Mouse (Mus musculus) right cerebral cortex, postnatal 4 days (tissue): Measurements from ENCODE around the gene Fam19a1.

ENCODE experiments used
- DNase-seq: peaks from one replicate; pipeline ENCODE4 v3.0.0-alpha.2; 2022

Gene Fam19a1

DNA sequence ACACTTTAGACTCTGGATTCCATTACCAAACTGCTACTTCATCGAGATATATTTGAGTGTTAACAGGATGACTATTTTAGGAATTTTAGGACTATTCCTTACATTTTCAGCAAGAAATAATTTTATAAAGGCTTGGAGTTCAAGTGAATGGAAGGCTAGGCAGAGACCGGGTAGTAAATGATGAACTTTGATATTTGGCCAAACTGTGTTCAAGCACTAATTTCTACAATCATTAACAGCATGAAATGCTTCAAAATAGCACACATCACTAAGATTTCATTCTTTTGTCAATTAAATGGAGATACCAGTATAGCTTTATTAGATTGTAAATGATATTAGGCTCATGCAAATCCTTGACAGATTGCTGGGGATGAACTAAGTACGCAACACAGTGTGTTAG is 329.0 kb downstream of the Fam19a1 start:
- DNase-seq, result no peak

DNA sequence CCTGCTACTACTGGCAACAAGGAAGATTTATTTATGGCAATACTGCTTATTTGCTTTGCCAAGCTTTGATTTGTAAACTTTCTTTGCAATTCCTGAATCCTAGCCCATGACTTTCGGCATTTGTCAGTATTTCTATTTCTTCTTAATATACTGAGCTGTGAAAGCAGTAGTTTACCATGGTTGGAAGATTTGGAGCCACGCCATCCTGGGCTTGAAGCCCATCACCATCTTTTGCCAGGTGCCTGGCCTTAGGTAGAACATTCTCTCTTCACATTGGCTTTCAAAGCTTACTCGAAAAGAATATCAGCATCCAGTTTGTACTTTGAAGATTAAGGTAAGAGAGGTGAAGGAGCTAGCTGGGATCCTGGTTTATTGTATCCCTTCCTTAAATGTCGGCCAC is 334.5 kb downstream of the Fam19a1 start:
- DNase-seq, result no peak

DNA sequence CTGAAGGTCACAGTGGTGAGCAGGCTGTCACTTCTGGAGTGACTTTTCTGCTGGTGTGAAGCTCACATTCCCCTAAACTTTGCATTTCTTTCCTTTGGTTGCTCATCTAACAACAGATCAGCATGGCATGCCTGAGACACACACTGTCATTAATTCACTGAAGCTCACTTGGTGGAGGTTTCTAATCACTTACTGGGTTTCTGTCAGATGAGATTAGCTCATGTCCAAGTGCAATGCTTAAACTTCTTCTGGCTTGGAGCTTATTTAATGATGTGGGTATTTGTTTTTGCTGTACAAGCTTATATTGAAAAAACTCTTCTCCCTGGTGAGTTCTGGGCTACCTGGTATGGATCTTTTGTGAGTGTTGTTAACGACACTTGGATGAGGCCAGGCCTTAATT is 343.3 kb downstream of the Fam19a1 start:
- no peak for DNase-seq

DNA sequence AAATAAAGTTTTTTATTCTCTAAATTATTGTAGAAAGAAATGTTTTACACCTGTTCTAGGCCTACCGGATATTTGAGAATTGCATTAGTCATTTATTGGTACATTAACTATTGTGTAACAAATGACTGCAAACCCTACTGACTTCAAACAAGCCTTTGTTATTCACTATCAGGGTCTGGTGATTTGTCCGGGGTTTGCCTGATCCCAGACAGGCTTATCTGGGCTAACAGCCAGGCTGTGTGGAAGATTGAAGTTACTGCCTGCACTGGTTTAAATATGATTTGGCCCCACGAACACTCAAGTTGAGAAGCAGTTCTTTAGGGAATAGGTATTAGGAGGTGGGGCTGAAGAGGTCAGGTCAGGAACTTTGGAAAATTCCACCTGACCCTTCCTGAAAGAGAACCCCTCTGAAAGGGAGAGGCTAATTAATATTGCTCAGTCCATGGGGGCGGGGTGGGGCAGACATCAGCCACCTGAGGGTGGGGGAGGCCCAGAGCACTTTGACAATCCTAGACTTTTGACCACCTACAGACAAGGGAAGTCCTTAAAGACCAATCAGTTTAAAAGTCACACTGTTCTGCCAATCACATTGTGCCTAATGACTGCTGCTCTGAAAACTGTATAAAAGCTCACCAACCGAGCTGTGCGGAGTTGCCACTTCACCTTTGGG is 344.8 kb downstream of the Fam19a1 start:
- no peak for DNase-seq

DNA sequence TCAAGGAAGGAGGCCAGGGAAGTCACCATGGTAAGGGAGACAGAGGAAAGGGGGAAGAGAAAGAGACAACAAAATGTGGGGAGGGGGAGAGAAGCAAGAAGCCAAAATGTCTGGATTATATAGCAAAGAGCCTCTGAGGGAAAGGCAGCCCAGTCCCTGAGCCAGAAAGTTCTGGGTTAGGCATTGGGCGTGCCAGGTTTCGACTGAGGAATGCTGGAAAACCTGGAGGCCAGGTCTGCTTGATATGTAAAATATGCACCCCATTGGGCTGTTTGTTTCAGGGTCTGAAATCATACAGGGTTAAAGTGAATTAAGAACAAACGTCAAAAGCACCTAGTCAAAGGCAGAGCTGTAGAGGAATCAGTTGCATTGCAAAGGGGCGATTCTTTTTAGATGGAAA is 346.1 kb downstream of the Fam19a1 start:
- DNase-seq, result no peak

DNA sequence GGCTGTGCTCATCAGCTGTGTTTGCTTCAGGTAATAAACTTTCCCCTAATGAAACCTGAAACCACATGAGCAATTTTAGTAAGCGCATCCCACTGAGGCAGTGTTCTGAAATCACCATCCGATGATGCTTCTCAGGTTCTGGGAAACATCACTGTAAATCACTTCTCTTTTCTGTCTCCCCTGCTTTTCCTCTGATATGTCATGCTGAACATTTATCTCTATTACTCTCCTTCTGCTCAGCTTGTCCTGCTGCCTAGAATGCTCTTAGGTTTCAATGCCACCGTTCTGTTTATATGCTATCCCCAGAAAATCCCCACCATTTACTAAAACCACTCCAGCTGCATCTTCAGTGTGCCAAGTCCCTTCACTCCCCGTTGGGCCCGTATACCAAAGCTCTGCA is 386.5 kb downstream of the Fam19a1 start:
- no peak for DNase-seq

DNA sequence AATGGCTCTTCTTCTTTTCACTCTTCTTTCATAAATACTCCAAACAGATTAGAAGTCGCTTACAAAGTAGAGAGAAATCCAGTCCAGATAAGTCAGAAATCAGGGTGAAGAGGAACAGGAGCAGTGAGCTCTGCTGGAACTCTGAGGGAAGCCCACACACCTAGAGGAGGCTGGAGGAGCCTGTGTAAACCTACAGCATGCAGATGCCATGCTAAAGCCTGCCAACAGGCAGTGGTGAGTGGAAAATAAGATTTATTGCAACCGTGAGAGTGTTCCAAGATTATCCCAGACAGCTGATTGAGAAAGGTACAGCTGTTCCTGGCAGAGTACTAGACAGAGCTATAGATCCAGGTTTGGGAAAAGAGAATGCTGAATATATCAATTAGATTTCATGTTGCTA is 428.6 kb downstream of the Fam19a1 start:
- DNase-seq, result no peak

DNA sequence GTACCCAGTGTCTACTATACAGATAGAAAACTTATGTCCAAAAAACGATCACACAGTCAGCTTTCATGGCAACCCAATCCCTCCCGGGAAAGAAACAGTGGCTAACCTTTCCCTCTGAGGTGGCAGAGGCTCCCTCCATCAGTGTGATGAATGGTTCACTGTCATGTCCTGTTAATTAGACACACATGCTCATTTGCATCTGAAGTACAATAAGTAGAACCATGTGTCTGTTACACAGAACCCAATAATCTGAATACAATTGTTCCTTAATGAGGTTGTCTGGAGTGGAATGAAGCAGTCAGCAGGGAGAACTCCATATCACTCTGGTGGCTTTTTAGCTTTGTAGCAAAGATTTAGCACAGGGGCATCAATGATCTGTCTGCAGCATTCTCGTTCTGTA is 431.9 kb downstream of the Fam19a1 start:
- DNase-seq, result no peak

DNA sequence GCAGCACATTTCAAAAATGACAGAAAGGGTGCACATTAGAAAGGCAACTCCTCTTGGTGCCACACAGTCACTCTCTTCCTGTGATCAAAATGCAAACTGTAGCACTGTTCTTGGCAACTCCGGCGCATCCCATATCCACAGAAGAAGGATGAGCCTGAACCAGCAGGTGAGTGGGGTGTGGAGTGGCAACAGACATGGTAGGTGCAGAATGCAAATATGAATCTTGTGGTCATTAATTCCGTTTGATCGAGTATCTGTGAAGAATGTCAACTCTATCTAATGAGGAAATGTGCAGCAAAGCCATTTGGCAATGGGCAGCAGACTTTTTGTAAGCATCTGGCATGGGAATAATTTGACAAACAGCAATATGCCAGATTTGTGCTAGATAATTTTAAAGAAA is 437.5 kb downstream of the Fam19a1 start:
- DNase-seq, result no peak

DNA sequence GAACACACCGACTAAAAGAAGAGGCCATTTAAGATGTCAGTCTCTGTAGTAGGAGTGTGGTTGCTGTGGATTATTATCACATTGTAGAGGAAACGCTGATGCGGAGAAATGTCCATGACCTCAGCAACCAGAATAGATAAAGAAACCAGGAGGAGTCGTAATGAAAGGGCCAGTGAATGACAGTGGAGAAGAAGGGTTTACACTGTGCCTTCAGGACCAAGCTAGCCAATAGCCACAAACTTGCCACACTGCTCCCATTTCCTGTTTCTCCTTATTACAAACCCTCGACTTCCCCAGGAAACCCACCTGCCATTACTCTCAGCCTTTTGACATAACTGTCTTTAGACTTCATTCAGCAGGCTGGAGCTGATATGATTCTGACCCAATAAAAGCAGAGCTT is 465.7 kb downstream of the Fam19a1 start:
- no peak for DNase-seq

DNA sequence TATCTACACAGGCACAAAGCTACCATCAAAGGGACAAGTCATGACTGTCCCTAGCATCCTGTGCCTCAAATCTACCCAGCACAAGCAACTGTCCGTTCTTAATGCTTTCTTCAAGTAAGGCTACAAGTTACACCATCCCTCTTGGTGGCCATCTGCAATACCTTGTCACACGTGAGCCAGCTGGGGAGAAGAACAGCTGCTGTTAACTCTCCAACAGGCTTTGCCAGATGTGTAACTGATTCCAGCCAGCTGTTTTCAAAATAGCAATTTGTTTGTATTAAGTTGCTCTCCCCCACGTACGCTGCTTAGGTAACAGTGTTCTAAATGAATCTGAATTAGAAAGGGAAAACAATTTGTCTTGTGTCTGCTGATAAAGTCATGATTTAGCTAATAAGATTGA is 467.8 kb downstream of the Fam19a1 start:
- DNase-seq, result no peak

DNA sequence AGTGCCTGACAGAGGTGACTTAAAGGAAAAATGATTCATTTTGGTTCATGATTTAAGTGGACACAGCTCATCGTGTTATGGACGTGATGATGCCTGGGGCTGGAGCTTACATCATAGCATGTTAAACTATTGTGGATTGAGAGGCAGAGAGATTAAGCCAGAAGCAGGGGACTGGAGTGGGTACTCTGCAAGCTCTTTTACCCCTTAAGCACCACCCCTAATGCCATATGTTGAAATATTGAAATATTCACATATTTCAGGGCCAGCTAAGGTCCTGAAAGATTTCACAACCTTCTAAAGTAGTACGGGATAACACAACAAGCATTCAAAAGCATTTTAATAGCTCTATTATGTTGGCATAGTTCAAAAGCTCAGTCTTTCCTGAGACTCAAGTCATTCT is 468.2 kb downstream of the Fam19a1 start:
- DNase-seq, result no peak

DNA sequence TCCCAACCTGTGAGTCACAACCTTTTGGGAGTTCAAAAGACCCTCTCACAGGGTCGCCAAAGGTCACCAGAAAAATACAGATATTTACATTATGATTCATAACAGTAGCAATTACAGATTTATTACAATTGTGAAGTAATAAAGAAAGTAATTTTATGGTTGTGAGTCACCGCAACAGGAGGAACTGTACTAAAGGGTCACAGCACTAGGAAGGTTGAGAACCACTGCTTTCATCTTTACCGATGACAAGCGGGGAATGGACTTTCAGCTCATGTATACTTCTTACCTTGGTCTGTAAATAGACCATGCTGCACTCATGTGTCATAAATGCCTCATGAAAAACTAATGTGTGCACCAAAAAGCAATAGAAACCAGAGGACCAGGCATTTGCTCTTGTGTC is 474.5 kb downstream of the Fam19a1 start:
- no peak for DNase-seq

DNA sequence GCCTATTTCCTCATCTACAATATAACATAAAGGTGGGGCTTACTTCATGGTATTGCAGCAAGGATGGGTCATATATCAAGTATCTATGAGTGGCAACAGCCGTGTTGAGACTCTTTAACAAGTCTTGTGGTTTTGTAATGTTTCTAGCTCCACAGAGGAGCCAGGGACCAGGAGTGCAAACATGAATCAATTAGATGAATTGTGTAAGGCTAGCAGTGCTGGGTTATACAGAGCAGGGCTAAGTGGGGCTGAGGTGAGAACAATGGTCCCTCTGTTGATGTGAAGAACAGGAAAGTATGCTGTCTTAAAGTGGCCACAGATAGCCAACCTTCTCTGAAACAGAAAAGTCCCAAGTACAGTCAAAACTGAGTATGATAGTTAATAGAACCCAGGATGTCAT is 480.1 kb downstream of the Fam19a1 start:
- no peak for DNase-seq

DNA sequence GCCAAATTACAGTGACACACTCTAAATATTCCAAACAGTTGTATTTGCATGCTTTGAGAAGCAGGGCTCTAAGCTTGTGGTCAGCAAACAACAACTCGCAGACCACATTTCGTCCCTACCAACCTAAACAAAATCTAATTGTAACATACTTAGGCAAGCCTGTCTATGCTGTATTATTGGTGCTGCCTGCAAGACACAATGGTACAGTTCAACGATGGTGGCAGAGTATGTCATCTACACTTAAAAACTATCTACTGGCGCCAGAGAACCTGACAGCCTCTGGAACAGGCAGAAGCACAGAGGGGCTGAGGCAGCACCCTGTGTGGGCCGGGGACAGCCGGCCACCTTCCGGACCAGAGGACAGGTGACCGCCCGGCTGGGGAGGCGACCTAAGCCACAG is 482.2 kb downstream of the Fam19a1 start:
- DNase-seq, result no peak

DNA sequence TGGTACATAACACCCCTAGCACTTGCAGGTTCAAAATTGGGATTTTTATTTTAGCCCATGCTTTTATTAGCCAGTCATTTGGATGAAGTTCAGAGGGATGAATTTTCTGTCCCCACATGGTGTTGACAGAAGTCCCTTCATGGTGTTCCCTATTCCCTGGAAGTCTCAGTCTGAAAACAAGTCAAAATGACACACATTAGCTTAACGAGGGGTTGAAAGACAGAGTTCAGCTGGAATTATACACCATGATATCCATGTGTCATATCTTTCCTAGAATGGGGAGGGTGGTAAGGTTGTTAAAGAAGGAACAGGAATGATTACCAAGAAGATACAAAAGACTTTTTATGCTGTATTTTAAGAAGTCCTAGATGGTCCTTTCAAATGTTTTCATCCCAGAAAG is 511.2 kb downstream of the Fam19a1 start:
- no peak for DNase-seq

DNA sequence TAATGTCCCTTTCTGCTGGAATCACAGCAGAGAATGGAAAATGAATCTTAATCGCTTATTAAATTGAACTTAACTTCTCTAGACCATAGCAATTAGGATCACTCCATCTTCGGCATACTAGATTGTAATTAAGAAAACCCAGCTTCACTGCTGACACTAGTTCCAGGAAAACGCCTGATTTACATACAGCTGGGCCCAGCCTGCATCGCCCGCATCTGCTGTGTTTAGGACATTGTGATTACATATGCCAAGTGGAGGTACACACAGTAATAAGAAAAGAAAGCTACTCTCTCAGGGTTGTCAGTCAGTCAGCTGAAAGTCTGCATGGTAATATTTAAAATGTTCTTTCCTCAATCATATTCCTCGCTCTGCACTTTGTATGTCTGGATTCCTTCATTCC is 518.6 kb downstream of the Fam19a1 start:
- DNase-seq, result no peak

DNA sequence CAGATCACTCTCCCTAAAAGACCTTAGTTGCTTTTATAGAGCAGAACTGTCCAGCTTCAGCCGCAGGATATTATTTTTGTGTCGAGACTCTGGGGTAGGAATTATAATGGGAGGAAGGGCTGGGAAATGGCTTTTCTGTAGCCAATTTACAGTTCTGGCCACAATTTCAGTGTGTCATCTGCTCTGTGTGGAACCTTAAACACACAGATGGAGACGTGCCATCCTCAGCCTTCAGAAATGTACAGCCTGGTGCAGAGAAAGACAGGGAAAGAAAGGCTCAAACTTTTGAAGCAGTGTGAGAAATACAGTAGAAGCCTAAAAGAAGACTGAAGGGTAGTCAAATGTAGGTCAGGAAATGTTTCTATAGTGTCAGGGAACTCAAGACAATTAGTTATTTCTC is 519.3 kb downstream of the Fam19a1 start:
- DNase-seq, result peak; percentile 13

DNA sequence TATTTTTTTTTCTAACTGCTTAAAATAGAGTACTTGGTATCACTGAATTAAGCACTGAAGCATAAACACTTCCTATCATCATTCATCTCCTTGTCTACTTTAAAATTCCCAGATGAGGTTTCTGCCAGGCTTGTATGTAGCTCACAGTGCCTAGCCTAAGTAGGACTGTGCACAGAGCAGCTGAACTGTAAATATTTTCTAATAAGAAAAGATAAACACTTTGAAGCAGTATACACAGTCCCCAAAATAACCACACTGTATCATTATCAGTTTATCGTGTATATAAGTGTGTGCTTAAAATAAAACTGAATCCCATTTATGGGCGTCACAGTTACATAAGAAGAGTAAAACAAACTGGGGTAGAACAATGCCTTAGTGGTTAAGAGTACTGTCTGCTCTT is 522.7 kb downstream of the Fam19a1 start:
- DNase-seq, result no peak

DNA sequence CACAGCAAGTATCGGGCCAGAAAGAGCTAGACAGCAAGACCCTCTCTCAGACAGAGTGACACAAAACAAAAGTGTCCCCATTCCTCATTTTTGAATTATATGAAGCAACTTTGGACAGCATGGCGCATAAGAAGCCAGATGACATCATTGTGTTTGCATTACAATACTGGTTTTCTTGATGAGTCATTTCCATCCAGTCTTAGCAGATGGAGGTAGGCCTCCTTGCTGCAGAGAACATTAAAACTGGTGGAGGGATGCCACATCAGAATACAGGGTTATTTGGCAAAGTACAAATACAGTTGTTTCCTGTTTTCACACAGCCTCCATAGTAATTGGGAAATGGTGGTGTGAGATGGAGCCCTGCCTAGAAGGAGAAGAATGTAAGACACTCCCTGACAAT is 535.8 kb downstream of the Fam19a1 start:
- no peak for DNase-seq

DNA sequence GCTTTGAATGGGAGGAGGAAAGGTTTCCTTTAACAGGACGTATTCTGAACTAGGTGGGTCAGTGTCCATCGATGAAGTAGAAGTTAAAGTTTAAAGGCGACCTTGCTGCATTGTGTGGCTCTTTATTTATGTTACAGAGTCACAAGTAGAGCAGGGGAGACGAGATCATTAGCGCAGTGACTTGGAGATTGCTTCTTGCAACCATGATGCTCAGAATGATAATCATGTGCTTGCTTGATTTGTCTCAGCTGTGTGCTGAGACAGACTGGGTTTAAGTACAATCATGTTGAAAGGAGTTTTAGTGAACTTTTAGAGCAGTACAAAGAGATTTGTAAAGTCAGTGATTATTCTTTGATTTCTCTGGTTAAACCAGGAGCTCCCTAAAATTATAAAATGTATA is 536.3 kb downstream of the Fam19a1 start:
- no peak for DNase-seq

DNA sequence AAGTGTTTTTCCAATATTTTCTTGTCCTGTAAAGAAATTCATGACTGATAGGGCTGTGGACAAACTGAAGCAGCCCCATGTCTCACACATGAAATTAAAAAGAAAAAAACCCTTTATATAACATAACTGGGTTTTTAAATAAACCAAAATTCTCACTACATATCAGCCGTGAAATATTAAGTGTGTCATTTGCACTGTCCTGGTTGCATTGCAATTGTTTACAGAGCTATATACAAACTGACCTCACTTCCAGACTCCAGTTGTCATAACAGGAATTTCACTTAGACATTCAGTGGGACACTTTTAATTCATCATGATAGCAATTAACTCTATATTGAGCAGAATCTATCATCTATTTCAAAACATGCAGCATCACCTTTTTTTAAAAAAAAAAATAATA is 553.4 kb downstream of the Fam19a1 start:
- no peak for DNase-seq

DNA sequence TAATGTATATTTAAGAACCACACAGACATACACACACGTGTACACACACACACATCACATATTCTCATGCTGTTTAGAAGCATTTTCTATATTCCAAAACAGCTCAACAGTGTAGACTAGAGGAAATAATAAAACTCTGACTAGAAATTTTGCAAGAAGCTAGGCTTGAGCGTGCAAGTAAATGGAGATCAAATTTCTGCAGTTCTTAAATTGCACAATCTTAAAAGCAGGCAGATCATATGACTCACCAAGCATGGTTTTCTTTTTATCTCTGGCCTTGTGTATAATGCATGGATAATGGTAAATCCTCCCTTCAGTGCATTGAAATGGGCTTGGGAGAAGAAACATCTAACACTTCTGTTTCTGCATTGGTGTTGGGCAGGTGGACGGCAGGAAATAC is 564.9 kb downstream of the Fam19a1 start:
- DNase-seq, result no peak
